Mouse (Mus musculus) brown adipose tissue, adult 24 weeks (tissue): Measurements from ENCODE around the gene Trdmt1. TPM values are rescaled to one million over a fixed set of nuclear protein-coding genes. Genes with fewer than 3 reads are reported as not detected.

Experiments used
- H3K27ac ChIP-seq: fragments of 200-500 bp; replicated peaks from 2 replicates; pipeline ENCODE4 v1.5.1; 2012; ENCODE audit warnings: low read depth, mild to moderate bottlenecking, low read length
- H3K4me1 ChIP-seq: fragments of 200-500 bp; 2 replicates; pipeline ENCODE4 v1.6.1; 2012; ENCODE audit warnings: low read length, mixed read lengths; ENCODE audit not compliant: control insufficient read depth, insufficient read depth, insufficient read length
- H3K4me3 ChIP-seq: fragments of 200-500 bp; 2 replicates; pipeline ENCODE4 v1.5.1; 2012; ENCODE audit warnings: low read depth, mild to moderate bottlenecking, low read length, moderate library complexity; ENCODE audit not compliant: insufficient read depth
- polyA plus RNA-seq: library from polyadenylated mRNA; stranded (reverse); fragments of >200 nt; gene quantifications from 2 replicates; pipeline ENCODE4 v1.2.4, GENCODE M21; 2012; ENCODE audit not compliant: missing spikeins, insufficient read depth, insufficient read length

The Trdmt1 gene
- polyA plus RNA-seq, 1 experiment = 2.3 TPM

GRCm38 (mm10) chr2:13572101-13572553 is 27.7 kb upstream of the Trdmt1 start:
- Histone ChIP-seq H3K4me3 (peak overlapping the region; percentile 40; the same call in 1 of the 2 replicates), H3K27ac (peak overlapping the region; percentile 93), H3K4me1 (peaks cover 10% of the 10 kb centered on the region)

- no peak overlapping the region for H3K27ac ChIP-seq
- H3K4me3 ChIP-seq = no peak overlapping the region
- peaks cover 10% of the 10 kb centered on the region for H3K4me1 ChIP-seq
These were observed 25.7 kb upstream of the Trdmt1 start for GRCm38 (mm10) chr2:13570122-13570521.

GRCm38 (mm10) chr2:13560396-13560795 is 15.9 kb upstream of the Trdmt1 start:
- H3K4me3 ChIP-seq = no peak overlapping the region
- H3K4me1 ChIP-seq = no peaks in the 10 kb centered on the region
- no peak overlapping the region for H3K27ac ChIP-seq

GRCm38 (mm10) chr2:13559729-13560128 is 15.3 kb upstream of the Trdmt1 start:
- H3K4me3 ChIP-seq = no peak overlapping the region
- peak overlapping the region; percentile 61; the same call in 1 of the 2 replicates for H3K27ac ChIP-seq
- no peaks in the 10 kb centered on the region for H3K4me1 ChIP-seq

- Histone ChIP-seq H3K4me3 (no peak overlapping the region), H3K27ac (peak overlapping the region; percentile 61), H3K4me1 (no peaks in the 10 kb centered on the region)
These were observed 14.8 kb upstream of the Trdmt1 start for GRCm38 (mm10) chr2:13559303-13559702.

GRCm38 (mm10) chr2:13558607-13559262 is 14.3 kb upstream of the Trdmt1 start:
- no peaks in the 10 kb centered on the region for H3K4me1 ChIP-seq
- H3K27ac ChIP-seq = peak overlapping the region; percentile 61
- H3K4me3 ChIP-seq = no peak overlapping the region

GRCm38 (mm10) chr2:13557145-13558030 is 12.9 kb upstream of the Trdmt1 start:
- Histone ChIP-seq H3K27ac (peak overlapping the region; percentile 78), H3K4me3 (no peak overlapping the region), H3K4me1 (no peaks in the 10 kb centered on the region)

- no peak overlapping the region for H3K4me3 ChIP-seq
- H3K4me1 ChIP-seq = no peaks in the 10 kb centered on the region
- no peak overlapping the region for H3K27ac ChIP-seq
These were observed 11.8 kb upstream of the Trdmt1 start for GRCm38 (mm10) chr2:13556239-13556638.

GRCm38 (mm10) chr2:13553966-13554365 is 9.5 kb upstream of the Trdmt1 start:
- Histone ChIP-seq H3K27ac (no peak overlapping the region), H3K4me1 (no peaks in the 10 kb centered on the region), H3K4me3 (no peak overlapping the region)

- Histone ChIP-seq H3K4me3 (no peak overlapping the region), H3K4me1 (no peaks in the 10 kb centered on the region), H3K27ac (no peak overlapping the region)
These were observed 4.3 kb upstream of the Trdmt1 start for GRCm38 (mm10) chr2:13548749-13549148.

- Histone ChIP-seq H3K27ac (peak overlapping the region; percentile 85), H3K4me3 (peak overlapping the region; percentile 82), H3K4me1 (0 out of 2 replicates have a peak, but pooled peaks cover 2% of the 10 kb centered on the region)
These were observed 846 bp downstream of the Trdmt1 start for GRCm38 (mm10) chr2:13543519-13544124.

- no peak overlapping the region for H3K4me3 ChIP-seq
These were observed 4.6 kb downstream of the Trdmt1 start for GRCm38 (mm10) chr2:13539860-13540259.

GRCm38 (mm10) chr2:13538704-13539377 is 5.6 kb downstream of the Trdmt1 start:
- Histone ChIP-seq H3K4me1 (peaks cover 5% of the 10 kb centered on the region), H3K4me3 (no peak overlapping the region), H3K27ac (peak overlapping the region; percentile 52; the same call in 1 of the 2 replicates)

More at GRCm38 (mm10) chr2:13539860-13540259, 4.6 kb downstream of the Trdmt1 start:
- H3K4me1 ChIP-seq = peaks cover 4% of the 10 kb centered on the region
- H3K27ac ChIP-seq = no peak overlapping the region

GRCm38 (mm10) chr2:13538258-13538657 is 6.2 kb downstream of the Trdmt1 start:
- Histone ChIP-seq H3K27ac (no peak overlapping the region), H3K4me1 (peaks cover 5% of the 10 kb centered on the region), H3K4me3 (no peak overlapping the region)
